Mouse (Mus musculus): ENCODE results near the gene Rnf214. TPM values are rescaled to one million over a fixed set of nuclear protein-coding genes. Genes with fewer than 3 reads are reported as not detected.

Rnf214 gene
- total and polyA plus RNA-seq, 3 experiments, result 7.9 to 17.0 TPM; not detected in 1

- no peaks in the 10 kb centered on the region for H3K27me3 ChIP-seq (ENCODE audit: control insufficient read depth in 1 of 2, insufficient read depth in 2 of 2, low read length in 2 of 2)
- no peaks in the 10 kb centered on the region for H3K4me1 ChIP-seq (ENCODE audit: control insufficient read depth in 1 of 2, insufficient read depth in 2 of 2, low read length in 2 of 2)
- no peaks in the 10 kb centered on the region for H3K9me3 ChIP-seq (replicated peaks; ENCODE audit: insufficient read depth, low read length)
- H3K9ac ChIP-seq (ENCODE audit: control insufficient read depth, low read depth, low read length, poor library complexity, severe bottlenecking), result no peak overlapping the region
- no peak for DNase-seq (ENCODE audit: low read depth, low spot score)
- no peak overlapping the region for H3K27ac ChIP-seq (ENCODE audit: control insufficient read depth, low read depth, low read length)
- no peak overlapping the region for H3K4me3 ChIP-seq (ENCODE audit: control insufficient read depth in 1 of 2, insufficient read depth in 1 of 2, low read depth in 2 of 2, low read length in 2 of 2)
- TF ChIP-seq SIN3A (IDR thresholded peaks at IDR 0.05; ENCODE audit: low read length), result no peak
- TF ChIP-seq RAD21 (IDR thresholded peaks at IDR 0.05; ENCODE audit: low read depth, low read length), result no peak
- no peak for TF ChIP-seq CHD2 (IDR thresholded peaks at IDR 0.05; ENCODE audit: low read length)
- no peak for TF ChIP-seq USF1 (IDR thresholded peaks at IDR 0.05; ENCODE audit: low read depth, low read length)
- TF ChIP-seq MEF2A (IDR thresholded peaks at IDR 0.05; ENCODE audit: extremely low read depth, insufficient replicate concordance, low read depth, low read length, poor library complexity, severe bottlenecking), result no peak
- TF ChIP-seq ZMIZ1 (IDR thresholded peaks at IDR 0.05; ENCODE audit: low read depth, low read length), result no peak
- no peak for TF ChIP-seq MAZ (IDR thresholded peaks at IDR 0.05; ENCODE audit: low read depth, low read length)
- no peak for TF ChIP-seq NRF1 (IDR thresholded peaks at IDR 0.05; ENCODE audit: insufficient read depth, low read depth, low read length, poor library complexity, severe bottlenecking)
- no peak for TF ChIP-seq HCFC1 (IDR thresholded peaks at IDR 0.05; ENCODE audit: low read depth, low read length)
- TF ChIP-seq POLR2AphosphoS5 (IDR thresholded peaks at IDR 0.05; ENCODE audit: borderline replicate concordance, low read depth, low read length), result no peak
- no peaks in the 10 kb centered on the region; a peak in 1 of 4 replicates for H3K36me3 ChIP-seq (ENCODE audit: control insufficient read depth in 1 of 2, insufficient read depth in 2 of 2, low read length in 2 of 2)
- H3K79me2 ChIP-seq (ENCODE audit: control insufficient read depth, insufficient read depth, low read length, poor library complexity), result no peaks in the 10 kb centered on the region
Observed at GRCm38 (mm10) chr9:45815525-45815924, 91.2 kb downstream of the Rnf214 start.

- H3K27ac ChIP-seq (ENCODE audit: control insufficient read depth, low read depth, low read length), result no peak overlapping the region
- DNase-seq (ENCODE audit: low read depth, low spot score), result no peak
- no peak overlapping the region for H3K9ac ChIP-seq (ENCODE audit: control insufficient read depth, low read depth, low read length, poor library complexity, severe bottlenecking)
- H3K79me2 ChIP-seq (ENCODE audit: control insufficient read depth, insufficient read depth, low read length, poor library complexity), result no peaks in the 10 kb centered on the region
- H3K9me3 ChIP-seq (replicated peaks; ENCODE audit: insufficient read depth, low read length), result no peaks in the 10 kb centered on the region
- H3K4me1 ChIP-seq (ENCODE audit: control insufficient read depth in 1 of 2, insufficient read depth in 2 of 2, low read length in 2 of 2), result no peaks in the 10 kb centered on the region
- TF ChIP-seq MAZ (IDR thresholded peaks at IDR 0.05; ENCODE audit: low read depth, low read length) (no peak), TBP (IDR thresholded peaks at IDR 0.05; ENCODE audit: low read depth, low read length) (no peak), HCFC1 (IDR thresholded peaks at IDR 0.05; ENCODE audit: low read depth, low read length) (no peak)
- H3K27me3 ChIP-seq (ENCODE audit: control insufficient read depth in 1 of 2, insufficient read depth in 2 of 2, low read length in 2 of 2), result no peaks in the 10 kb centered on the region
- H3K36me3 ChIP-seq (ENCODE audit: control insufficient read depth in 1 of 2, insufficient read depth in 2 of 2, low read length in 2 of 2), result no peaks in the 10 kb centered on the region; a peak in 1 of 4 replicates
- H3K4me3 ChIP-seq (ENCODE audit: control insufficient read depth in 1 of 2, insufficient read depth in 1 of 2, low read depth in 2 of 2, low read length in 2 of 2), result no peak overlapping the region
Observed at GRCm38 (mm10) chr9:45815113-45815512, 91.6 kb downstream of the Rnf214 start.

Other genes with a start within 250 kb of the Rnf214 start
- gene Cep164, start 78.2 kb downstream of the Rnf214 start, total RNA-seq (2012; rRNA removed), result 7.8 and 7.9 TPM in 2 replicates
- gene Cep164, start 78.2 kb downstream of the Rnf214 start, polyA plus RNA-seq (2012; ENCODE audit: insufficient read depth in 1 of 2, insufficient read length in 2 of 2, low read depth in 1 of 2, low replicate concordance in 2 of 2, missing spikeins in 1 of 2), result 10 to 100 TPM in 1 of 2 experiments, not detected in 1; 14.2 TPM
- 0.27 and 0.33 TPM in 2 replicates for gene Bace1, start 68.3 kb downstream of the Rnf214 start, total RNA-seq (2012; rRNA removed)
- gene Bace1, start 68.3 kb downstream of the Rnf214 start, polyA plus RNA-seq (2012; ENCODE audit: insufficient read depth in 1 of 2, insufficient read length in 2 of 2, low read depth in 1 of 2, low replicate concordance in 2 of 2, missing spikeins in 1 of 2), result 1 to 10 TPM in 1 of 2 experiments, not detected in 1; 4.0 TPM
- 11.5 and 12.7 TPM in 2 replicates for gene Pcsk7, start 414 bp downstream of the Rnf214 start, total RNA-seq (2012; rRNA removed)
- gene Pcsk7, start 414 bp downstream of the Rnf214 start, polyA plus RNA-seq (2012; ENCODE audit: insufficient read depth in 1 of 2, insufficient read length in 2 of 2, low read depth in 1 of 2, low replicate concordance in 2 of 2, missing spikeins in 1 of 2), result 10 to 100 TPM in 1 of 2 experiments, not detected in 1; 14.3 TPM
- gene Tagln, start 29.1 kb upstream of the Rnf214 start, total RNA-seq (2012; rRNA removed), result 0.20 and 0.42 TPM in 2 replicates
- 1 to 10 TPM in 1 of 2 experiments, not detected in 1; 1.1 TPM for gene Tagln, start 29.1 kb upstream of the Rnf214 start, polyA plus RNA-seq (2012; ENCODE audit: insufficient read depth in 1 of 2, insufficient read length in 2 of 2, low read depth in 1 of 2, low replicate concordance in 2 of 2, missing spikeins in 1 of 2)
- 22.4 and 27.0 TPM in 2 replicates for gene Sidt2, start 48.3 kb upstream of the Rnf214 start, total RNA-seq (2012; rRNA removed)
- 10 to 100 TPM in 1 of 2 experiments, not detected in 1; 71.8 TPM for gene Sidt2, start 48.3 kb upstream of the Rnf214 start, polyA plus RNA-seq (2012; ENCODE audit: insufficient read depth in 1 of 2, insufficient read length in 2 of 2, low read depth in 1 of 2, low replicate concordance in 2 of 2, missing spikeins in 1 of 2)
- gene Pafah1b2, start 105.8 kb upstream of the Rnf214 start, total RNA-seq (2012; rRNA removed), result 125 and 127 TPM in 2 replicates
- 100 to 1,000 TPM; 131 to 178 TPM for gene Pafah1b2, start 105.8 kb upstream of the Rnf214 start, polyA plus RNA-seq (2012; ENCODE audit: insufficient read depth in 1 of 2, insufficient read length in 2 of 2, low read depth in 1 of 2, low replicate concordance in 2 of 2, missing spikeins in 1 of 2)
- 63.3 and 78.7 TPM in 2 replicates for gene Sik3, start 105.9 kb upstream of the Rnf214 start, total RNA-seq (2012; rRNA removed)
- 100 to 1,000 TPM in 1 of 2 experiments, not detected in 1; 111 TPM for gene Sik3, start 105.9 kb upstream of the Rnf214 start, polyA plus RNA-seq (2012; ENCODE audit: insufficient read depth in 1 of 2, insufficient read length in 2 of 2, low read depth in 1 of 2, low replicate concordance in 2 of 2, missing spikeins in 1 of 2)